Mouse (Mus musculus): ENCODE measurements around the gene Wasf3. TPM values are rescaled to one million over a fixed set of nuclear protein-coding genes. Genes with fewer than 3 reads are reported as not detected.

Wasf3 gene
- polyA plus RNA-seq, 1 experiment from 2014 or later = 0.05 TPM

DNA sequence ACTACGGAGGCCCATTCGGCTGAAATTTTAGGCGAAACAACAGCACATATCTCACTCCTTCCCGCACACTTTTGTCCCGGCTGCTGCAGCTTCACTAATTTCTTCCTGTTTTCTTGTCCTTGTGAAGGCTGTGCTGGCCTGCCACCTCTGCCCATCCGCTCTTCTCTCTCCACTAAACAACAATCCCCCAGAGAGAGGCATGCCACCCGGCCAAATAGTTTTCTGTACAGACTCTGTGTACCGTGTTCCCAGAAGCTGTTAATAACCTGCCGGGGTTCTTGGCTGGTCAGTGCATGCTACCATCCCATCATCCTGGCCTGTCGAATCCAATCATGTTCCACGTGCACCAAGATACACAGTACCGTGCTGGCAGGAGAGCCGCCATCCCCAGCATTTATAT lies 15.8 kb upstream of the Wasf3 start:
- no peak overlapping the region for H3K4me2 ChIP-seq
- H3K9me3 ChIP-seq (replicated peaks) = 0 out of 2 replicates have a peak, but pooled peaks cover 4% of the 10 kb centered on the region
- no peaks in the 10 kb centered on the region for H3K27me3 ChIP-seq
- no peaks in the 10 kb centered on the region for H3K36me3 ChIP-seq
- H3K27ac ChIP-seq = no peak overlapping the region
- 80% methylated on average over 13 of the region's 13 CpGs for WGBS (ENCODE audit: insufficient replicate concordance)
- no peak overlapping the region for H3K9ac ChIP-seq
- ATAC-seq (ENCODE audit: low read depth) (no peak), DNase-seq (no peak)
- no peak overlapping the region for H3K4me3 ChIP-seq (replicated peaks)
- no peaks in the 10 kb centered on the region for H3K4me1 ChIP-seq (replicated peaks)

DNA sequence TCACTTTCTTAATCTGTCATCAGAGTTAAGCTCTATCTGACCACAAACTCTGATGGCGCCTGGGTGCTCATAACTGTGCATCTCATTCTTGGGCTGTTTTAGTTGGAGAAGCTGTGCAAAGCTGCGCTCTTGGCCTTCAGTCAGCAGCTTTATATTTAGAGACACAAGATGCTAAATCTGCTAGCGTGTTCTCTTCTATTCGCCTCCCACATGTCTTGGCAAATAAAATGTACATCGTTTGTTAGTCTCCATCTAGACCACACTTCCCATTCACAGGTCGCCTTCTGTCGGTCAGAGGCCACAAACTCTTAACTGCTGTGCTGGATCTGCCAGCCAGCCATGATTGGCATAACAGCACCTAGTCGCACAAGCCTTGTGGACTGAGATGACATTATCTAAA lies 14.0 kb upstream of the Wasf3 start:
- ATAC-seq (ENCODE audit: low read depth) (no peak), DNase-seq (no peak)
- no peak overlapping the region for H3K4me2 ChIP-seq
- no peak overlapping the region for H3K4me3 ChIP-seq (replicated peaks)
- H3K27me3 ChIP-seq = no peaks in the 10 kb centered on the region
- no peaks in the 10 kb centered on the region for H3K36me3 ChIP-seq
- no peak overlapping the region for H3K9ac ChIP-seq
- WGBS (ENCODE audit: insufficient replicate concordance) = 72% methylated on average over 8 of the region's 8 CpGs
- H3K9me3 ChIP-seq (replicated peaks) = peaks cover 4% of the 10 kb centered on the region; the same call in 1 of the 2 replicates
- no peaks in the 10 kb centered on the region for H3K4me1 ChIP-seq (replicated peaks)
- H3K27ac ChIP-seq = no peak overlapping the region

GRCm38 (mm10) chr5:146373238-146373637 lies 11.5 kb upstream of the Wasf3 start:
- Histone ChIP-seq H3K27ac (no peak overlapping the region), H3K36me3 (no peaks in the 10 kb centered on the region), H3K27me3 (no peaks in the 10 kb centered on the region), H3K4me3 (replicated peaks) (no peak overlapping the region), H3K9me3 (replicated peaks) (peaks cover 4% of the 10 kb centered on the region; the same call in 1 of the 2 replicates), H3K4me1 (replicated peaks) (no peaks in the 10 kb centered on the region), H3K4me2 (no peak overlapping the region), H3K9ac (no peak overlapping the region)
- ATAC-seq (ENCODE audit: low read depth) (no peak), DNase-seq (no peak)
- 75% methylated on average over 11 of the region's 11 CpGs for WGBS (ENCODE audit: insufficient replicate concordance)

DNA sequence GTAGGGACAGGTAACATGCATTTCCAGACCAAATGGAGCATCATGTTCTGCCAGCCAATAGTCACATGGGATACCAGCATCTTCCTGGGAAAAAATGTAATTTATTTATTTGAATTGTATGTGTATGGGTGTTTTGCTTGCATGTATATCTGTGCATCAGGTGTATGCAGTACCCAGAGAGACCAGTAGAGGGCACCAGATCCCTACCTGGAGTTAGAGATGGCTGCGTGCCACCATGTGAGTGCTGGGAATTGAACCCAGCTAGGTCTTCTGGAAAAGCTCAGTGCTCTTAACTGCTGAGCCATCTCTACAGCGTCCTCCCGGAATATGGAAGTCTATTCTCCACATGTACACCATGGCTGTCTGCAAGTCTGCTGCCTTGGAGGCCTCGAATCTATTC lies 8.2 kb upstream of the Wasf3 start:
- no peak for DNase-seq
- Histone ChIP-seq H3K9ac (no peak overlapping the region), H3K4me1 (replicated peaks) (no peaks in the 10 kb centered on the region), H3K27ac (no peak overlapping the region), H3K27me3 (no peaks in the 10 kb centered on the region), H3K9me3 (replicated peaks) (peaks cover 4% of the 10 kb centered on the region; the same call in 1 of the 2 replicates), H3K36me3 (no peaks in the 10 kb centered on the region), H3K4me3 (replicated peaks) (no peak overlapping the region), H3K4me2 (no peak overlapping the region)
- 69% methylated on average over 4 of the region's 4 CpGs for WGBS (ENCODE audit: insufficient replicate concordance)
- ATAC-seq (ENCODE audit: low read depth) = no peak

GRCm38 (mm10) chr5:146380041-146380440 lies 4.7 kb upstream of the Wasf3 start:
- Histone ChIP-seq H3K4me2 (no peak overlapping the region), H3K4me1 (replicated peaks) (no peaks in the 10 kb centered on the region), H3K36me3 (no peaks in the 10 kb centered on the region), H3K27me3 (peaks cover 18% of the 10 kb centered on the region), H3K4me3 (replicated peaks) (no peak overlapping the region), H3K9ac (no peak overlapping the region), H3K9me3 (replicated peaks) (no peaks in the 10 kb centered on the region; the same call in 1 of the 2 replicates), H3K27ac (no peak overlapping the region)
- WGBS (ENCODE audit: insufficient replicate concordance) = 61% methylated on average over 8 of the region's 8 CpGs
- DNase-seq (no peak), ATAC-seq (ENCODE audit: low read depth) (no peak)

GRCm38 (mm10) chr5:146382268-146382667 lies 2.5 kb upstream of the Wasf3 start:
- Histone ChIP-seq H3K4me2 (no peak overlapping the region), H3K9me3 (replicated peaks) (no peaks in the 10 kb centered on the region), H3K27me3 (peaks cover 39% of the 10 kb centered on the region), H3K4me1 (replicated peaks) (no peaks in the 10 kb centered on the region), H3K4me3 (replicated peaks) (no peak overlapping the region), H3K9ac (no peak overlapping the region), H3K27ac (no peak overlapping the region), H3K36me3 (no peaks in the 10 kb centered on the region)
- 74% methylated on average over 3 of the region's 3 CpGs for WGBS (ENCODE audit: insufficient replicate concordance)
- no peak for DNase-seq
- ATAC-seq (ENCODE audit: low read depth) = no peak

DNA sequence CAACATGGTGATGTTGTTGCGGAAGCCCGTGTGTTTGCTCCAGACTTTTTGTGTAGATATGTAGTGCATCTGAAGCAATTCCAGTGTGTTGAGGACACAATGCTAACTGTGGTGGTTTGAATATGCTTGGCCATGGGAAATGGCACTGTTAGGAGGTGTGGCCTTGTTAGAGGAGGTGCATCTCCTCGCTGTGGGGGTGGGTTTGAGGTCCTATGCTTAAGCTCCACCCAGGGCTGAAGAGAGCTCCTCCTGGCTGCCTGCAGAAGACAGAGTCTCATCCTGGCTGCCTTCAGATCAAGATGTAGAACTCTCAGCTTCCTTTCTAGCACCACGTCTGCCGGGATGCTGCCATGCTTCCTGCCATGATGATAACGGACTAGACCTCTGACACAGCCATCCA lies 1.4 kb upstream of the Wasf3 start:
- Histone ChIP-seq H3K9me3 (replicated peaks) (no peaks in the 10 kb centered on the region), H3K4me2 (no peak overlapping the region), H3K9ac (no peak overlapping the region), H3K36me3 (no peaks in the 10 kb centered on the region), H3K27ac (no peak overlapping the region), H3K4me1 (replicated peaks) (no peaks in the 10 kb centered on the region), H3K27me3 (peaks cover 43% of the 10 kb centered on the region), H3K4me3 (replicated peaks) (no peak overlapping the region)
- no peak for DNase-seq
- no peak for ATAC-seq (ENCODE audit: low read depth)
- 61% methylated on average over 6 of the region's 6 CpGs for whole genome bisulfite sequencing (ENCODE audit: insufficient replicate concordance)

DNA sequence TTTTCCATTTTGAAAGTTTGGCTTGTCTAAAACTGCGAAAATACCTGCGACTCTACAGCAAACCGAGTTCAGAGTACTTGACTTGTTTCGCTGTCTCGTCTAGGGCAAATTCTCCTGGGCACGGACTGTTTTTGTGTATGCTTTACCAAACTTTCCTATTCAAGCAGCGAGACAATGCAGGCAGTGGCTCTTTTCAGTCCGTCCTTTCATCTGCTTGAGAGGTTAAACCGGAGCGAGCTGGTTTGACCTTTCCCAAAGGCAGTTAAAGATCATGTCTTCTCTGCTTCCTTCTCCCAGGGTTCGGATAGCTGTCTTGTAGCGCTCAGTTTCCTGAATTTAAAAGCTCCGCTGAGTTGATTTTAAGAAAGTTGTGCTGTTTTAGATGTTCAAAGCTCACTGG lies 1.2 kb downstream of the Wasf3 start:
- Histone ChIP-seq H3K4me1 (replicated peaks) (no peaks in the 10 kb centered on the region), H3K9me3 (replicated peaks) (no peaks in the 10 kb centered on the region), H3K27me3 (peaks cover 43% of the 10 kb centered on the region), H3K4me2 (no peak overlapping the region), H3K9ac (no peak overlapping the region), H3K27ac (no peak overlapping the region), H3K36me3 (no peaks in the 10 kb centered on the region), H3K4me3 (replicated peaks) (no peak overlapping the region)
- WGBS (ENCODE audit: insufficient replicate concordance) = 28% methylated on average over 13 of the region's 13 CpGs
- DNase-seq = no peak
- no peak for ATAC-seq (ENCODE audit: low read depth)

- no peak overlapping the region for H3K4me3 ChIP-seq (replicated peaks)
- H3K4me2 ChIP-seq = no peak overlapping the region
- 64% methylated on average over 4 of the region's 4 CpGs for WGBS (ENCODE audit: insufficient replicate concordance)
- ATAC-seq (ENCODE audit: low read depth) (no peak), DNase-seq (no peak)
- H3K9me3 ChIP-seq (replicated peaks) = no peaks in the 10 kb centered on the region
- no peak overlapping the region for H3K27ac ChIP-seq
- peaks cover 43% of the 10 kb centered on the region for H3K27me3 ChIP-seq
- H3K9ac ChIP-seq = no peak overlapping the region
- no peaks in the 10 kb centered on the region for H3K4me1 ChIP-seq (replicated peaks)
- H3K36me3 ChIP-seq = no peaks in the 10 kb centered on the region
These were observed 2.1 kb downstream of the Wasf3 start for GRCm38 (mm10) chr5:146386906-146387305.

- DNase-seq = no peak
- H3K4me3 ChIP-seq (replicated peaks) = no peak overlapping the region
- ATAC-seq (ENCODE audit: low read depth) = no peak
- no peaks in the 10 kb centered on the region for H3K27me3 ChIP-seq
- H3K4me2 ChIP-seq = no peak overlapping the region
- no peaks in the 10 kb centered on the region for H3K4me1 ChIP-seq (replicated peaks)
- no peak overlapping the region for H3K27ac ChIP-seq
- WGBS (ENCODE audit: insufficient replicate concordance) = 65% methylated on average over 7 of the region's 7 CpGs
- no peaks in the 10 kb centered on the region for H3K9me3 ChIP-seq (replicated peaks)
- no peak overlapping the region for H3K9ac ChIP-seq
- no peaks in the 10 kb centered on the region for H3K36me3 ChIP-seq
These were observed 9.8 kb downstream of the Wasf3 start for GRCm38 (mm10) chr5:146394563-146394962.

DNA sequence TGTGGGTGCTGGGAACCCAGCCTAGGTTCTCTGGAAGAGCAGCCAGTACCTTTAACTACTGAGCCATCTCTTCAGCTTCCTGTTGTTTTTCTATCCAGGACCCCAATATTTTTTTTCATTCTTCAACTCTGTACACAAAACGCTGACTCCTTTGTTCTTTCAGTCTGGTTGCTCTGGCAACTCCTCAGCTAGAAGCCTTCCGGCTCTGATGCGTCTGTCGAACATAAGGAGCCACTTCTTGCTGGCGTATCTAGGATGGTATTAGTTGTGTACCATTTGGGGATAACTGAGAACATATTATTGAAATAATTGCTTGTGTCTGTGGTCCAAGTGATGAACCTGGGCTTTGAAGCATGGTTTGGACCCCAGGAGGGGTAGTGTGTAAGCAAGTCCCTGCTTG lies 12.5 kb downstream of the Wasf3 start:
- no peaks in the 10 kb centered on the region for H3K9me3 ChIP-seq (replicated peaks)
- no peak for ATAC-seq (ENCODE audit: low read depth)
- H3K9ac ChIP-seq = no peak overlapping the region
- no peaks in the 10 kb centered on the region for H3K4me1 ChIP-seq (replicated peaks)
- no peak overlapping the region for H3K27ac ChIP-seq
- no peak overlapping the region for H3K4me2 ChIP-seq
- no peak for DNase-seq
- H3K4me3 ChIP-seq (replicated peaks) = no peak overlapping the region
- H3K36me3 ChIP-seq = no peaks in the 10 kb centered on the region
- no peaks in the 10 kb centered on the region for H3K27me3 ChIP-seq
- 73% methylated on average over 5 of the region's 5 CpGs for WGBS (ENCODE audit: insufficient replicate concordance)

GRCm38 (mm10) chr5:146398386-146399115 lies 13.8 kb downstream of the Wasf3 start:
- Histone ChIP-seq H3K9me3 (replicated peaks) (no peaks in the 10 kb centered on the region), H3K36me3 (no peaks in the 10 kb centered on the region)
- no peak for DNase-seq

More at GRCm38 (mm10) chr5:146398386-146399115, 13.8 kb downstream of the Wasf3 start:
- WGBS (ENCODE audit: insufficient replicate concordance) = 70% methylated on average over 7 of the region's 7 CpGs
- H3K4me3 ChIP-seq (replicated peaks) = no peak overlapping the region
- no peaks in the 10 kb centered on the region for H3K27me3 ChIP-seq
- no peak for ATAC-seq (ENCODE audit: low read depth)
- H3K4me2 ChIP-seq = no peak overlapping the region
- H3K27ac ChIP-seq = no peak overlapping the region
- no peaks in the 10 kb centered on the region for H3K4me1 ChIP-seq (replicated peaks)
- no peak overlapping the region for H3K9ac ChIP-seq
